Mouse (Mus musculus): Measurements from ENCODE around the gene Nap1l4. TPM values are rescaled to one million over a fixed set of nuclear protein-coding genes. Genes with fewer than 3 reads are reported as not detected.

Gene Nap1l4
- polyA plus RNA-seq (2015; fragmentation: Nextera tagmentation; extraction: Ambion mirVana): 149 and 163 TPM in 2 replicates

GRCm38 (mm10) chr7:143548976-143549457 is at the start of gene Nap1l4:
TSS of gene Nap1l4 (minus strand) at chr7:143549106.

DNA sequence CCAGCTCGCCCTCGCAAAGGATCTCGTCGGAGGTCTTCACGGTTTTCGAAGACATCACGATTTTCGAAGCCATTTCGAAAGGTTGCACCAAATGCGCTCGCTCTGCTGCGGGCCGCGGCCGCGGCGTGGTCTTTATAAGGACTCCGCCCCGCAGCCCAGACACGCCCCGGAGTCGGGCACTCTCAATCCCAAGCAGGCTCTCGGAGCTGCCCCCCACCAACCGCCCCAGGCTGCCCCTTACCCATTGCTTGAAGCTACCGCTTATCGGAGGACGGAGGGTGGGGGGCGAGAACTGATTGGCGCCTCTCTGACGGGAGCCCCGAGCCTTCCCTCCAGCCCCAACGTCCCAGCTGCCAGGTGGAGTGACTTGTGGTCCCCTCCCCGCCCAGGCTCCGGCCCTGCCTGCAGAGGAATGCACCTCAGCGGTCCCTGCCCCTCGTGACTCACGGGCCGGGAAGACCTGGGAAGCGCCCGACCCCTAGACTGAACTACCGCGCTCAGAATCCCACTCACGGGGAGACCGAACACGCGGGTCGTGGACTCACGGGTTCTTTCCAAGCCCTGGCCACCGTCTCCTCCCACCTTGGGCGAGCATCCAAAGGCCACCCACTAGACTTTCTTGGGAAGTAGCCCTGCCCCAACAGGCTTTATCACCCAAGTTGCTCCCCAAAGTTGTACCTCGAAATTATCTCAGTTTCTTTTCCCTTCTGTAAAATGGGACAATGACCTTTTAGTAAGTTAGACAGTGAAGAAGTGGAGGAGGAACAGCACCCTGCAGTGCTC is 46.3 kb downstream of the Nap1l4 start, which contains the start of gene Phlda2:
TSS of gene Phlda2 (minus strand) at position 733 of the 783 bp plus-strand sequence.

DNA sequence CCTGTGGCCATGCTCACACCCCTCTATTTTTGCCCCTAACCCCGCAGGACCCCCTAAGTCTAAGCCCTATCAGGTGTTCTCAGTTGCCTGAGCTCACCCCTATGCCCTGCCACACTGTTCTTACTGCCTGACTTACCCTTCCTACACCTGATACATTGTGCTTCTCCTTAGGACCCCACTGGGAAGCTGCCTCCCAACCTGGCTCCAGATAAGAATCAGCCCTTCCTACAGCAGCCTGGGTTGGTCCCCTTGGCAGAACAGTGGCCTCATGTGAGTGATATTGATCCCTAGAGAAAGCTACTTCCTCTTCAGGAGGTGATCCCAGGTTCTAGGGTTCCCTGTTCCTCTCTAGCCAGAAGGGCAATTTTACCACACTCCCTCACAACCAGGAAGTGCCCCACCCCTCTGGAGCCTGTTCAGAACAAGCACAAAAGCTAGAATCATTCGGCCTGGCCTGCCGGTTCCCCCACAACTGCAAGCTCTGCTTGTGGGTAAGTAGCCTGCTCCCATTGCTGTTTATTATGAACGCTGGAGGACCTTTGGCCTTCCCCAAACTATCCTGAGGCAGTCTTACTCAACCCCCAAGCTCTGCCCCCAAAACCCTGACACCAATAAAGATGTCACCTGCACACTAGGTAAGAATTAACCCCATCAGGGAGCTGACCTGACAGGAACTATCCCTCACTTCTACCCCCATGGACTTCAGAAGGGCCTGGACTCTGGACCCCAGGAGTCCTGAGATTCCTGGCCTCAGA is 75.4 kb downstream of the Nap1l4 start, which contains the start of gene Slc22a18:
TSS of gene Slc22a18 (plus strand) at position 390 of the 755 bp plus-strand sequence.

Small RNA genes lying within 50 kb of the gene (microRNA-seq; reads per million reads assigned to microRNA genes)
- 0.71 to 0.85 reads per million in 2 experiments for gene Mir7064

Other genes starting within 250 kb of the Nap1l4 start
- 1,642 and 2,135 TPM in 2 replicates for gene Cdkn1c, start 88.1 kb downstream of the Nap1l4 start, polyA plus RNA-seq (2015; fragmentation: Nextera tagmentation; extraction: Ambion mirVana)
- 0.40 and 0.61 TPM in 2 replicates for gene Slc22a18, start 75.4 kb downstream of the Nap1l4 start, polyA plus RNA-seq (2015; fragmentation: Nextera tagmentation; extraction: Ambion mirVana)
- not detected in 2 replicates for gene Phlda2, start 46.0 kb downstream of the Nap1l4 start, polyA plus RNA-seq (2015; fragmentation: Nextera tagmentation; extraction: Ambion mirVana)
- gene Cars, start 51.0 kb upstream of the Nap1l4 start, polyA plus RNA-seq (2015; fragmentation: Nextera tagmentation; extraction: Ambion mirVana): 26.2 and 32.1 TPM in 2 replicates
- 0.32 and 0.37 TPM in 2 replicates for gene Tnfrsf26, start 79.6 kb upstream of the Nap1l4 start, polyA plus RNA-seq (2015; fragmentation: Nextera tagmentation; extraction: Ambion mirVana)
- gene Tnfrsf22, start 100.6 kb upstream of the Nap1l4 start, polyA plus RNA-seq (2015; fragmentation: Nextera tagmentation; extraction: Ambion mirVana): 6.7 and 7.8 TPM in 2 replicates
- gene Tnfrsf23, start 136.8 kb upstream of the Nap1l4 start, polyA plus RNA-seq (2015; fragmentation: Nextera tagmentation; extraction: Ambion mirVana): 6.8 and 6.9 TPM in 2 replicates
- gene Osbpl5, start 207.9 kb upstream of the Nap1l4 start, polyA plus RNA-seq (2015; fragmentation: Nextera tagmentation; extraction: Ambion mirVana): 19.5 and 19.8 TPM in 2 replicates
- not detected in 2 replicates for gene Mrgprg, start 217.9 kb upstream of the Nap1l4 start, polyA plus RNA-seq (2015; fragmentation: Nextera tagmentation; extraction: Ambion mirVana)
- 0.60 and 0.78 TPM in 2 replicates for gene Mrgpre, start 235.4 kb upstream of the Nap1l4 start, polyA plus RNA-seq (2015; fragmentation: Nextera tagmentation; extraction: Ambion mirVana)

Data from skeletal muscle tissue, postnatal 0 days (tissue).